Mouse (Mus musculus): ENCODE data around the gene Dmtf1. TPM values are rescaled to one million over a fixed set of nuclear protein-coding genes. Genes with fewer than 3 reads are reported as not detected.
A peak's percentile ranks its signal among the peaks of the same experiment; 100 is the strongest.

Gene Dmtf1
- polyA plus RNA-seq, 1 experiment, result 94.3 TPM

DNA sequence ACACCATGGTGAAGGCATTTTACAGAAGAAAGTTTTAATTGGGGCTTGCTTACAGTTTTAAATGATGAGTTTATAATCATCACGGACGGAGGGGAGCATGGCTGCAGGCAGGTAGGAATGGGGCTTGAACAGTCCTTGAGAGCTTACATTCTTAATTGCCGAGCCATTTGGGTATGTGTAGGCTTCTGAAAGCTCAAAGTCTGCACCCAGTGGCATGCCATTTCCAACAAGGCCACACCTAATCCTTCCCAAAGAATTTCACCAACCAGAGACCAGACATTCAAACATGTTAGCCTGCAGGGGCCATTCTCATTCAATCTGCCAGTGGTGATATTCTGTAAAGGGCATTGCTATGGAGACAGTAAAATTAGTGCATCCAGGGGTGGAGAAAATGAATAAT, 1.8 kb upstream of the Dmtf1 start:
- H3K36me3 ChIP-seq (ENCODE audit: control insufficient read depth, insufficient read depth, low read length, poor library complexity, severe bottlenecking), result no peaks in the 10 kb centered on the region
- peaks cover 3% of the 10 kb centered on the region for H3K4me1 ChIP-seq (ENCODE audit: control insufficient read depth, insufficient read depth, low read length)
- no peaks in the 10 kb centered on the region for H3K27me3 ChIP-seq (ENCODE audit: control insufficient read depth, insufficient read depth, low read length, poor library complexity, severe bottlenecking)
- H3K9me3 ChIP-seq (replicated peaks; ENCODE audit: control insufficient read depth, insufficient read depth, low read length, poor library complexity, severe bottlenecking), result no peaks in the 10 kb centered on the region
- no peak overlapping the region for H3K9ac ChIP-seq (ENCODE audit: low read depth, poor library complexity, severe bottlenecking)
- TF ChIP-seq CTCF (IDR thresholded peaks at IDR 0.05; ENCODE audit: low read depth, low read length), result no peak
- no peak for TF ChIP-seq POLR2A (IDR thresholded peaks at IDR 0.05; ENCODE audit: insufficient read depth, low read length)
- TF ChIP-seq EP300 (IDR thresholded peaks at IDR 0.05; ENCODE audit: insufficient read depth, low read depth, low read length), result no peak
- no peak overlapping the region for H3K4me3 ChIP-seq (ENCODE audit: low read depth, low read length)
- no peak overlapping the region for H3K27ac ChIP-seq (ENCODE audit: insufficient read depth, low read length)

DNA sequence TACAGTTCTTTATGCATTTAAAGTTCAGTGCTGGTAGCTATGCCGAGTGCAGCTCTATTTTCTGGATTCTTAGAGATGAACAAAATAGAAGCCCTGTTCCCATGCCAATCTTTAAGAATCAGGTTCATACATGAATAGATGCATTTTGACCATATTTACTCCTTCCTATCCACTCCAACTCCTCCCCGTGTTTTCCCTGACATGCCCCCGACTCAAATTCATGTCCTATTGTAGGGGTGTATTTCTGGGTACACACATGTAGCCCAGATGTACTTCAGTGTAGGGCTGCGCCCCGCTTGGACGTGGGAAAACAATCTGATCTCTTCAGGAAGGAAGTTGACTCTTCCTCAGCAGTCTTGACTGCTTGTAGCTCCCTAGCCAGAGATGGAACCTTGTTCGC, 512 bp upstream of the Dmtf1 start:
- no peak for TF ChIP-seq EP300 (IDR thresholded peaks at IDR 0.05; ENCODE audit: insufficient read depth, low read depth, low read length)
- TF ChIP-seq POLR2A (IDR thresholded peaks at IDR 0.05; ENCODE audit: insufficient read depth, low read length), result no peak
- no peak for TF ChIP-seq CTCF (IDR thresholded peaks at IDR 0.05; ENCODE audit: low read depth, low read length)
- Histone ChIP-seq H3K36me3 (ENCODE audit: control insufficient read depth, insufficient read depth, low read length, poor library complexity, severe bottlenecking) (no peaks in the 10 kb centered on the region), H3K9ac (ENCODE audit: low read depth, poor library complexity, severe bottlenecking) (peak overlapping the region; percentile 98), H3K9me3 (replicated peaks; ENCODE audit: control insufficient read depth, insufficient read depth, low read length, poor library complexity, severe bottlenecking) (no peaks in the 10 kb centered on the region), H3K27ac (ENCODE audit: insufficient read depth, low read length) (peak overlapping the region; percentile 86), H3K27me3 (ENCODE audit: control insufficient read depth, insufficient read depth, low read length, poor library complexity, severe bottlenecking) (no peaks in the 10 kb centered on the region), H3K4me1 (ENCODE audit: control insufficient read depth, insufficient read depth, low read length) (peaks cover 5% of the 10 kb centered on the region), H3K4me3 (ENCODE audit: low read depth, low read length) (peak overlapping the region; percentile 100)

DNA sequence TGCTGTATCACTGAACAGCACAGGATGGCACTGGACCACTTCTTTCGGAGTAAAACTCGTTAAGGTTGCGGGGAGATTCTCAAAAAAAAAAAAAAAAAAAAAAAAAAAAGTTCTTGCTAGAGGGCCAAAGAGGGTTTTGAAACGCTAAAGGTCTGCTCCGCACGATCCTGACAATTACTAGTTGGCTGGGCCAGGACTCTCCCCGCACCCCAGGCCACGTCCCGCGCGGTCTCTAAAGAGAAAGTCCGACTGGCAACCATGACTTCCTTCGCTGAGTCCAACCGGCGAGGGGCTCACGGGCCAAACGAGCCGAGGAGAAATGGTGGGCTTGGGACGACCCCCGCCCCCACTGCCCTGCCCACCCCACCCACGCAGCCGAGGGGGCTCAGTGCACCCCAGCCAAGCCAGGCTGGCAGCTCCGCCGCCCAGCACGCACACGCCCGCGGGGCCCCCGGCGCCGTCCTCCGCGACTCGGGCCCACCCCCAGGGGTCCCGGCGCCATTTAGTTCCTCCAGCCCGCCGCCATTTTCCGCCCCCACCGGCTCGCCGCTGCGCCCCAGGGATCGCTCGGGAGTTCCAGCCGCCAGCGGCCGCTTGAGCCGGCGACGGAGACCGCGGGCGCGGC, 633 bp downstream of the Dmtf1 start:
- Histone ChIP-seq H3K9ac (ENCODE audit: low read depth, poor library complexity, severe bottlenecking) (peak overlapping the region; percentile 98), H3K27me3 (ENCODE audit: control insufficient read depth, insufficient read depth, low read length, poor library complexity, severe bottlenecking) (no peaks in the 10 kb centered on the region), H3K9me3 (replicated peaks; ENCODE audit: control insufficient read depth, insufficient read depth, low read length, poor library complexity, severe bottlenecking) (no peaks in the 10 kb centered on the region), H3K36me3 (ENCODE audit: control insufficient read depth, insufficient read depth, low read length, poor library complexity, severe bottlenecking) (no peaks in the 10 kb centered on the region; the same call in 1 of the 2 replicates), H3K4me1 (ENCODE audit: control insufficient read depth, insufficient read depth, low read length) (peaks cover 4% of the 10 kb centered on the region), H3K4me3 (ENCODE audit: low read depth, low read length) (peak overlapping the region; percentile 89), H3K27ac (ENCODE audit: insufficient read depth, low read length) (peak overlapping the region; percentile 69; the same call in 1 of the 2 replicates)
- TF ChIP-seq POLR2A (IDR thresholded peaks at IDR 0.05; ENCODE audit: insufficient read depth, low read length) (no peak), EP300 (IDR thresholded peaks at IDR 0.05; ENCODE audit: insufficient read depth, low read depth, low read length) (no peak), CTCF (IDR thresholded peaks at IDR 0.05; ENCODE audit: low read depth, low read length) (no peak)

DNA sequence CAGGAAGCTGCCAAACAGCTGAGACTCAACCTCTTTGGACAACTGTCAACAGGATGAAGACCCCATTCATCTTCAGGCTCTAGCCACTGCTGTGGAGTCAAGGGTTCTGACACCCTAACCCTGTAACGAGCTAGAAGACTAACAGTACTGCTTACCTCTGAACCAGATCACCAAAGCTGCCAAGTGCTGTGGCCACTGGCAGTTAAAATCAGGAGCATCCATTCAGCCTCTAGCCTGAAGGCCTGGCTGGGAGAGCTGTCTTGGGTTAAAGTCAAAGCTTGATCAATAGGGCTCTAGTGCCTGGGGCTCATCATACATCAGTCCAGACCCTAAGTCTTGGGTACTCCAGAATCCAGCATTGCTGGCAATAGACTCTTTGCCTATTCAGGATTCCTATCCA, 4.2 kb downstream of the Dmtf1 start:
- no peak overlapping the region for H3K9ac ChIP-seq (ENCODE audit: low read depth, poor library complexity, severe bottlenecking)
- no peaks in the 10 kb centered on the region for H3K27me3 ChIP-seq (ENCODE audit: control insufficient read depth, insufficient read depth, low read length, poor library complexity, severe bottlenecking)
- no peak overlapping the region for H3K4me3 ChIP-seq (ENCODE audit: low read depth, low read length)
- no peak overlapping the region for H3K27ac ChIP-seq (ENCODE audit: insufficient read depth, low read length)
- TF ChIP-seq EP300 (IDR thresholded peaks at IDR 0.05; ENCODE audit: insufficient read depth, low read depth, low read length), result no peak
- no peak for TF ChIP-seq POLR2A (IDR thresholded peaks at IDR 0.05; ENCODE audit: insufficient read depth, low read length)
- TF ChIP-seq CTCF (IDR thresholded peaks at IDR 0.05; ENCODE audit: low read depth, low read length), result no peak
- no peaks in the 10 kb centered on the region for H3K9me3 ChIP-seq (replicated peaks; ENCODE audit: control insufficient read depth, insufficient read depth, low read length, poor library complexity, severe bottlenecking)
- peaks cover 4% of the 10 kb centered on the region for H3K4me1 ChIP-seq (ENCODE audit: control insufficient read depth, insufficient read depth, low read length)
- H3K36me3 ChIP-seq (ENCODE audit: control insufficient read depth, insufficient read depth, low read length, poor library complexity, severe bottlenecking), result no peaks in the 10 kb centered on the region; the same call in 1 of the 2 replicates

DNA sequence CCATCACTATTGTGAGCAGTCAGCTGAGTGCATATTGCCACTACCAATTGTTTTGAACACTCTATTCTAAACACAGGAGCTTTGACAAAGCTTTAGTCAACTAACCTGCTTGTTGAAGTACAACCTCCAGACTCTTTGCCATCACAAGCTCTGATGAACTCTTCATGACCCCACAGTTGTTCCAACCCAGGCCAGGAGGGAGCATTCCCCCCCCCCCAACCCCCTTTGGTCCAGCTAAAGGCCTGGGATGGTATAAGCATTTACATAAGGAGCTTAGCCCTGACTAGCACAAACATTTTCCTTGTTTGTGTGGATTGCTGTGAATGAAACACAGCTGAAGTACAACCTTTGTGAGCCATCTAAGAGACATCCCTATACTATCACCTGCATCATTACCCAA, 4.8 kb downstream of the Dmtf1 start:
- H3K27ac ChIP-seq (ENCODE audit: insufficient read depth, low read length), result 0 out of 2 replicates have a peak overlapping the region, but pooled peaks have one; percentile 24
- peaks cover 4% of the 10 kb centered on the region for H3K4me1 ChIP-seq (ENCODE audit: control insufficient read depth, insufficient read depth, low read length)
- no peaks in the 10 kb centered on the region; the same call in 1 of the 2 replicates for H3K36me3 ChIP-seq (ENCODE audit: control insufficient read depth, insufficient read depth, low read length, poor library complexity, severe bottlenecking)
- H3K27me3 ChIP-seq (ENCODE audit: control insufficient read depth, insufficient read depth, low read length, poor library complexity, severe bottlenecking), result no peaks in the 10 kb centered on the region
- no peak for TF ChIP-seq EP300 (IDR thresholded peaks at IDR 0.05; ENCODE audit: insufficient read depth, low read depth, low read length)
- H3K4me3 ChIP-seq (ENCODE audit: low read depth, low read length), result no peak overlapping the region
- no peaks in the 10 kb centered on the region for H3K9me3 ChIP-seq (replicated peaks; ENCODE audit: control insufficient read depth, insufficient read depth, low read length, poor library complexity, severe bottlenecking)
- no peak overlapping the region for H3K9ac ChIP-seq (ENCODE audit: low read depth, poor library complexity, severe bottlenecking)

DNA sequence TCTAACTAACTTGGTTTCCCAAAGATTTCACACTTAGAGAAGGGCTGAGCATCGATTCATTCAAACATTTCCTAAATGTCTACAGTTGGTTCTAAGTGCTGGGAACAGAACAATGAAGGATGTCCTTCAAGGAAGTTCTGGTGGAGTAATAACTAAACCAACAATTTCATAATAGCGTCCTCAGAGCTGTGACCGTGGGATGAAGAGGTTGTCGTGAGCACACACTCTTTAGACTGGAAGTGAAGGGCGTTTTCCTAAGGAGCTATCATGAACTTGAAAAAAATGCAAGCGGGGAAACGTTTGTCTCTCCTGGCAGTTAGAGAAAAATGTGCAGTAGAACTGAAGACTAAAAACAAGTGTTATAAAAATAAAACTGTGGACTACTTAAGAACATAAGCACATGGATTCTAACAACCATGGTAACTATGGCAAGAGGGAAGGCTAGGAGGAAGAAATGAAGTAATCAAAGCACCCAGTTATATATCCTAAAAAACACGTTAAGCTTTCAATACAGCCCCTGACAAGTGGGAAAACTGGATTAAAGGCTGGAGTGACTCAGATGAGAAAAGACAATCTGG, 12.2 kb downstream of the Dmtf1 start:
- H3K36me3 ChIP-seq (ENCODE audit: control insufficient read depth, insufficient read depth, low read length, poor library complexity, severe bottlenecking), result peaks cover 23% of the 10 kb centered on the region
- no peak overlapping the region for H3K27ac ChIP-seq (ENCODE audit: insufficient read depth, low read length)
- H3K4me3 ChIP-seq (ENCODE audit: low read depth, low read length), result no peak overlapping the region
- H3K9me3 ChIP-seq (replicated peaks; ENCODE audit: control insufficient read depth, insufficient read depth, low read length, poor library complexity, severe bottlenecking), result no peaks in the 10 kb centered on the region
- H3K9ac ChIP-seq (ENCODE audit: low read depth, poor library complexity, severe bottlenecking), result no peak overlapping the region
- TF ChIP-seq CTCF (IDR thresholded peaks at IDR 0.05; ENCODE audit: low read depth, low read length) (no peak), EP300 (IDR thresholded peaks at IDR 0.05; ENCODE audit: insufficient read depth, low read depth, low read length) (no peak), POLR2A (IDR thresholded peaks at IDR 0.05; ENCODE audit: insufficient read depth, low read length) (no peak)
- H3K27me3 ChIP-seq (ENCODE audit: control insufficient read depth, insufficient read depth, low read length, poor library complexity, severe bottlenecking), result no peaks in the 10 kb centered on the region
- no peaks in the 10 kb centered on the region for H3K4me1 ChIP-seq (ENCODE audit: control insufficient read depth, insufficient read depth, low read length)

Measured in ES-Bruce4 (cell line).